Mouse (Mus musculus): ENCODE results near the gene Lactb. TPM values are rescaled to one million over a fixed set of nuclear protein-coding genes. Genes with fewer than 3 reads are reported as not detected.

Gene Lactb
- total RNA-seq, 4 experiments from 2014 or later = 22.8 to 26.6 (median 23.5) TPM

Other genes starting within 250 kb of the Lactb start
- 1 to 10 TPM; 5.1 to 6.3 (median 5.6) TPM for gene Aph1b, start 180.0 kb downstream of the Lactb start, total RNA-seq (2022)
- gene Gm10647, start 178.4 kb downstream of the Lactb start, total RNA-seq (2022) = under 1 TPM in 1 of 4 experiments, not detected in 3; 0.11 TPM
- 1 to 10 TPM in 3 of 4 experiments, under 1 TPM in 1; 1.00 to 1.9 (median 1.2) TPM for gene Aph1c, start 140.8 kb downstream of the Lactb start, total RNA-seq (2022)
- gene Rab8b, start 55.8 kb downstream of the Lactb start, total RNA-seq (2022) = 1 to 10 TPM; 7.7 to 9.2 (median 8.2) TPM
- 100 to 1,000 TPM; 151 to 173 (median 164) TPM for gene Rps27l, start 29.4 kb downstream of the Lactb start, total RNA-seq (2022)
- gene Tpm1, start 73.9 kb upstream of the Lactb start, total RNA-seq (2022) = over 10,000 TPM in 3 of 4 experiments, 1,000 to 10,000 TPM in 1; 9,382 to 12,072 (median 10,190) TPM

Data from heart, adult 8-10 months (tissue).